Mouse (Mus musculus): ENCODE measurements at regions not wholly inside any gene's neighbourhood (a gene's known extent, or its start where the extent isn't known, plus 50 kb on each side); places are given as distances from the start of the nearest gene placed in this dataset.

GRCm38 (mm10) chr6:35377535-35377934 lies 51.6 kb upstream of the Fam180a start:
- H3K4me3 ChIP-seq (ENCODE audit: control insufficient read depth, insufficient read depth, low read length) = no peak overlapping the region
- no peak overlapping the region for H3K27ac ChIP-seq (ENCODE audit: control insufficient read depth, insufficient read depth, low read length)
- H3K4me1 ChIP-seq (replicated peaks; ENCODE audit: control insufficient read depth, insufficient read depth, low read length) = no peaks in the 10 kb centered on the region
- no peak for TF ChIP-seq CTCF (IDR thresholded peaks at IDR 0.05; ENCODE audit: borderline replicate concordance, control insufficient read depth, extremely low read depth, insufficient read depth, low read length, poor library complexity)
- no peak for TF ChIP-seq POLR2A (IDR thresholded peaks at IDR 0.05; ENCODE audit: control insufficient read depth, extremely low read depth, insufficient read depth, low read length, poor library complexity)
- 95% methylated on average over 3 of the region's 3 CpGs for WGBS
- no peaks in the 10 kb centered on the region for H3K27me3 ChIP-seq (ENCODE audit: control insufficient read depth, insufficient read depth, low read length)
- H3K36me3 ChIP-seq (ENCODE audit: control insufficient read depth, insufficient read depth, low read length) = no peaks in the 10 kb centered on the region
- DNase-seq = no peak

- TF ChIP-seq CTCF (IDR thresholded peaks at IDR 0.05; ENCODE audit: borderline replicate concordance, control insufficient read depth, extremely low read depth, insufficient read depth, low read length, poor library complexity) (no peak), POLR2A (IDR thresholded peaks at IDR 0.05; ENCODE audit: control insufficient read depth, extremely low read depth, insufficient read depth, low read length, poor library complexity) (no peak)
- no peaks in the 10 kb centered on the region for H3K4me1 ChIP-seq (replicated peaks; ENCODE audit: control insufficient read depth, insufficient read depth, low read length)
- no peak overlapping the region for H3K4me3 ChIP-seq (ENCODE audit: control insufficient read depth, insufficient read depth, low read length)
- DNase-seq = no peak
- H3K36me3 ChIP-seq (ENCODE audit: control insufficient read depth, insufficient read depth, low read length) = no peaks in the 10 kb centered on the region
- no peaks in the 10 kb centered on the region for H3K27me3 ChIP-seq (ENCODE audit: control insufficient read depth, insufficient read depth, low read length)
- no peak overlapping the region for H3K27ac ChIP-seq (ENCODE audit: control insufficient read depth, insufficient read depth, low read length)
- WGBS = 88% methylated on average over 9 of the region's 9 CpGs
These were observed 50.6 kb upstream of the Fam180a start for GRCm38 (mm10) chr6:35376526-35376925.

Data from thymus, adult 2 months (tissue).